Mouse (Mus musculus): ENCODE data around the gene Rfpl4. TPM values are rescaled to one million over a fixed set of nuclear protein-coding genes. Genes with fewer than 3 reads are reported as not detected.

The Rfpl4 gene
- polyA plus RNA-seq, 1 experiment, result not detected

GRCm38 (mm10) chr7:5060944-5061773, 55.6 kb downstream of the Rfpl4 start:
- H3K36me3 ChIP-seq (ENCODE audit: control insufficient read depth, insufficient read depth, low read length), result 0 out of 2 replicates have a peak, but pooled peaks cover 1% of the 10 kb centered on the region
- peak overlapping the region; percentile 85 for H3K4me3 ChIP-seq (ENCODE audit: control insufficient read depth, insufficient read depth, low read length)
- peaks cover 7% of the 10 kb centered on the region; the same call in 1 of the 2 replicates for H3K27me3 ChIP-seq (ENCODE audit: control insufficient read depth, insufficient read depth, low read length)
- peaks cover 18% of the 10 kb centered on the region for H3K4me1 ChIP-seq (replicated peaks; ENCODE audit: control insufficient read depth, insufficient read depth, low read length)
- DNase-seq, result peak; percentile 99
- peak overlapping the region; percentile 97 for H3K27ac ChIP-seq (ENCODE audit: control insufficient read depth, insufficient read depth, low read length)
- TF ChIP-seq POLR2A (IDR thresholded peaks at IDR 0.05; ENCODE audit: control insufficient read depth, extremely low read depth, insufficient read depth, low read length, poor library complexity), result no peak; the same call in 1 of the 2 replicates
- TF ChIP-seq CTCF (IDR thresholded peaks at IDR 0.05; ENCODE audit: borderline replicate concordance, control insufficient read depth, extremely low read depth, insufficient read depth, low read length, poor library complexity), result peak; percentile 77
- under 1% methylated on average over 60 of the region's 60 CpGs for WGBS

DNA sequence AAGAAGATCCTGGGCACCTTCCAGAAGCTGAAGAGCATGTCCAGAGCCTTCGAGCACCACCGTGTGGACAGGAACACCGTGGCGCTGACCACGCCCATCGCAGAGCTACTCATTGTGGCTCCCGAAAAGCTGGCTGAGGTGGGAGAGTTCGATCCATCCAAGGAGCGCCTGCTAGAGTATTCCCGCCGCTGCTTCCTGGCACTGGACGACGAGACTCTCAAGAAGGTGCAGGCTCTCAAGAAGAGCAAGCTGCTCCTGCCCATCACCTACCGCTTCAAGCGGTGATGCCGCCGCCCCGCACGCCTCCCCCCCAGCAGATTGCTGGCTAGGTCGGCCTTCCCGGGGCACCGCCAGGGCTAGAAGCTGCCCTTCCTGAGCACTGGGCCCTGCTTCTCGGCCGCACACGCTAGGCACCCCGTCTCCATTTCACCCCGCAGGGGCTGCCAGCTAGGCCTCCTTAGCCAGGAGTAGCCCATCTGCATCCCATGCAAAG, 56.5 kb downstream of the Rfpl4 start:
- WGBS, result 3% methylated on average over 27 of the region's 27 CpGs
- Histone ChIP-seq H3K27me3 (ENCODE audit: control insufficient read depth, insufficient read depth, low read length) (peaks cover 7% of the 10 kb centered on the region; the same call in 1 of the 2 replicates), H3K4me1 (replicated peaks; ENCODE audit: control insufficient read depth, insufficient read depth, low read length) (peaks cover 18% of the 10 kb centered on the region), H3K36me3 (ENCODE audit: control insufficient read depth, insufficient read depth, low read length) (no peaks in the 10 kb centered on the region), H3K4me3 (ENCODE audit: control insufficient read depth, insufficient read depth, low read length) (peak overlapping the region; percentile 57), H3K27ac (ENCODE audit: control insufficient read depth, insufficient read depth, low read length) (peak overlapping the region; percentile 68; the same call in 1 of the 2 replicates)
- TF ChIP-seq CTCF (IDR thresholded peaks at IDR 0.05; ENCODE audit: borderline replicate concordance, control insufficient read depth, extremely low read depth, insufficient read depth, low read length, poor library complexity) (peak; percentile 45; the same call in 1 of the 2 replicates), POLR2A (IDR thresholded peaks at IDR 0.05; ENCODE audit: control insufficient read depth, extremely low read depth, insufficient read depth, low read length, poor library complexity) (no peak)
- DNase-seq, result peak; percentile 65

Other genes starting within 250 kb of the Rfpl4 start
- gene Isoc2b, start 246.7 kb downstream of the Rfpl4 start, polyA plus RNA-seq (2012; rRNA removed), result 21.8 and 23.6 TPM in 2 replicates
- 20.3 and 20.5 TPM in 2 replicates for gene Isoc2a, start 239.8 kb downstream of the Rfpl4 start, polyA plus RNA-seq (2012; rRNA removed)
- 0.15 and 0.17 TPM in 2 replicates for gene Gm36210, start 210.4 kb downstream of the Rfpl4 start, polyA plus RNA-seq (2012; rRNA removed)
- gene Zfp628, start 201.7 kb downstream of the Rfpl4 start, polyA plus RNA-seq (2012; rRNA removed), result 40.2 and 51.2 TPM in 2 replicates
- 4.4 and 5.9 TPM in 2 replicates for gene Nat14, start 194.9 kb downstream of the Rfpl4 start, polyA plus RNA-seq (2012; rRNA removed)
- gene Ssc5d, start 191.2 kb downstream of the Rfpl4 start, polyA plus RNA-seq (2012; rRNA removed), result 1.0 and 1.1 TPM in 2 replicates
- gene Sbk2, start 152.5 kb downstream of the Rfpl4 start, polyA plus RNA-seq (2012; rRNA removed), result 1.5 and 5.4 TPM in 2 replicates
- 0.36 and 3.7 TPM in 2 replicates for gene Sbk3, start 145.8 kb downstream of the Rfpl4 start, polyA plus RNA-seq (2012; rRNA removed)
- 125 and 133 TPM in 2 replicates for gene Zfp579, start 120.8 kb downstream of the Rfpl4 start, polyA plus RNA-seq (2012; rRNA removed)
- gene Zfp524, start 102.5 kb downstream of the Rfpl4 start, polyA plus RNA-seq (2012; rRNA removed), result 52.2 and 54.6 TPM in 2 replicates
- gene Fiz1, start 102.3 kb downstream of the Rfpl4 start, polyA plus RNA-seq (2012; rRNA removed), result 79.3 and 85.2 TPM in 2 replicates
- not detected in 2 replicates for gene Gm44973, start 101.5 kb downstream of the Rfpl4 start, polyA plus RNA-seq (2012; rRNA removed)
- gene Zfp865, start 96.6 kb downstream of the Rfpl4 start, polyA plus RNA-seq (2012; rRNA removed), result 105 and 120 TPM in 2 replicates
- 0.52 and 0.97 TPM in 2 replicates for gene Ccdc106, start 96.4 kb downstream of the Rfpl4 start, polyA plus RNA-seq (2012; rRNA removed)
- gene 4632433K11Rik, start 82.8 kb downstream of the Rfpl4 start, polyA plus RNA-seq (2012; rRNA removed), result not detected in 2 replicates
- gene Zfp784, start 78.5 kb downstream of the Rfpl4 start, polyA plus RNA-seq (2012; rRNA removed), result 5.2 and 6.3 TPM in 2 replicates
- gene Zfp580, start 65.4 kb downstream of the Rfpl4 start, polyA plus RNA-seq (2012; rRNA removed), result 29.9 and 42.3 TPM in 2 replicates
- gene U2af2, start 54.8 kb downstream of the Rfpl4 start, polyA plus RNA-seq (2012; rRNA removed), result 437 and 438 TPM in 2 replicates
- gene Epn1, start 36.7 kb downstream of the Rfpl4 start, polyA plus RNA-seq (2012; rRNA removed), result 230 and 280 TPM in 2 replicates
- 0.17 and 0.39 TPM in 2 replicates for gene Rasl2-9, start 9.0 kb upstream of the Rfpl4 start, polyA plus RNA-seq (2012; rRNA removed)
- gene Vmn1r55, start 32.7 kb upstream of the Rfpl4 start, polyA plus RNA-seq (2012; rRNA removed), result not detected in 2 replicates
- not detected in 2 replicates for gene Vmn1r56, start 79.8 kb upstream of the Rfpl4 start, polyA plus RNA-seq (2012; rRNA removed)
- not detected in 2 replicates for gene Vmn1r57, start 101.5 kb upstream of the Rfpl4 start, polyA plus RNA-seq (2012; rRNA removed)
- not detected in 2 replicates for gene Gm5065, start 233.6 kb upstream of the Rfpl4 start, polyA plus RNA-seq (2012; rRNA removed)
- not detected in 2 replicates for gene Nlrp2, start 234.1 kb upstream of the Rfpl4 start, polyA plus RNA-seq (2012; rRNA removed)

Measured in thymus, adult 2 months (tissue).